Mouse (Mus musculus): ENCODE results near the gene Trdmt1. TPM values are rescaled to one million over a fixed set of nuclear protein-coding genes. Genes with fewer than 3 reads are reported as not detected.

Trdmt1 gene
- polyA plus RNA-seq, 1 experiment, result 14.3 TPM

DNA sequence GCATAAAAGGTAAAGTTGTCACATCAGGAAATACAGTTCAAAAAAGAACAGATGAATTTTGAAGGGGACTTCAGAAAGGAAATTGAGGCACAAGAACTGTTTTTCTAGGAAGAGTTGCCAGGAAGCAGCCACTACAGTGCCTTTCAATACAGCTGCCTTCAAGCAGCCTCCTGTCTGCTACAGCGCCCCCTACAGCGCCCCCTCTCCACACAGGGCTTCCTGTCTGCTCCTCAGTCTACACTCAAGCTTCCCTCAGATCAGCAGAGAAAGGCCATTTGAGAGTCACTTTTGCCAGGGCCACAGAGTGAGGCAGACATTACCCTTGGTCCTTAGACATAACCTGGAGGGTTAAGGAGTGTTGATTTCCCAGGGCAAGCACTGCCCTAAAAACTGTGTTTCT is 6.7 kb downstream of the Trdmt1 start:
- TF ChIP-seq CTCF (IDR thresholded peaks at IDR 0.05; ENCODE audit: borderline replicate concordance, insufficient read depth, low read length) (no peak), POLR2A (IDR thresholded peaks at IDR 0.05; ENCODE audit: low read depth, low read length) (no peak)
- no peak overlapping the region for H3K27ac ChIP-seq (ENCODE audit: insufficient read depth, low read length)

GRCm38 (mm10) chr2:13536747-13537146 is 7.7 kb downstream of the Trdmt1 start:
- H3K27ac ChIP-seq (ENCODE audit: insufficient read depth, low read length), result no peak overlapping the region
- H3K4me3 ChIP-seq (ENCODE audit: insufficient read depth, low read length), result no peak overlapping the region
- H3K4me1 ChIP-seq (ENCODE audit: control insufficient read depth, insufficient read depth, low read length), result peaks cover 3% of the 10 kb centered on the region; the same call in 1 of the 2 replicates
- no peak for TF ChIP-seq POLR2A (IDR thresholded peaks at IDR 0.05; ENCODE audit: low read depth, low read length)
- no peak for TF ChIP-seq CTCF (IDR thresholded peaks at IDR 0.05; ENCODE audit: borderline replicate concordance, insufficient read depth, low read length)

More for the DNA sequence above, 6.7 kb downstream of the Trdmt1 start:
- H3K4me1 ChIP-seq (ENCODE audit: control insufficient read depth, insufficient read depth, low read length), result peaks cover 3% of the 10 kb centered on the region; the same call in 1 of the 2 replicates
- no peak overlapping the region for H3K4me3 ChIP-seq (ENCODE audit: insufficient read depth, low read length)

DNA sequence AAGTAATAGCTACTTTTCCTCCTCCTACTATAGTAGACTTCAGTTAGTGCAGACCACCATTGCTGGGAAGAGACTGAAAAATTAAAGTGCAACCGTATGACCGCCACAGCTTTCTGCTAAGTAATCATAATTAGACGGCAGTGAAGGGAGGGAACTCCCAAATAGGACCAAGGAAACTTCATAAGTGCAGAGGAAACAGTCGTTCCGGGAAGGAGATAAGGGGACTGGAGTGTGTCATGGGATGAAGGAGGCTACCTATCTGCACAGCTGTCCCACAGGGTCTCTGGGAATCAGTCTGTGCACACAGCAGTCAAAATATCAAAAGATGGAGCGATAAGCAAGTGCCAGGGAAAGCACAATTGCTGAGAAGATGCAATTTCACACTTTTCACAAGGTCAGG is 13.8 kb downstream of the Trdmt1 start:
- Histone ChIP-seq H3K27ac (ENCODE audit: insufficient read depth, low read length) (no peak overlapping the region), H3K4me1 (ENCODE audit: control insufficient read depth, insufficient read depth, low read length) (peaks cover 6% of the 10 kb centered on the region; the same call in 1 of the 2 replicates), H3K4me3 (ENCODE audit: insufficient read depth, low read length) (no peak overlapping the region)
- no peak for TF ChIP-seq CTCF (IDR thresholded peaks at IDR 0.05; ENCODE audit: borderline replicate concordance, insufficient read depth, low read length)
- no peak for TF ChIP-seq POLR2A (IDR thresholded peaks at IDR 0.05; ENCODE audit: low read depth, low read length)

DNA sequence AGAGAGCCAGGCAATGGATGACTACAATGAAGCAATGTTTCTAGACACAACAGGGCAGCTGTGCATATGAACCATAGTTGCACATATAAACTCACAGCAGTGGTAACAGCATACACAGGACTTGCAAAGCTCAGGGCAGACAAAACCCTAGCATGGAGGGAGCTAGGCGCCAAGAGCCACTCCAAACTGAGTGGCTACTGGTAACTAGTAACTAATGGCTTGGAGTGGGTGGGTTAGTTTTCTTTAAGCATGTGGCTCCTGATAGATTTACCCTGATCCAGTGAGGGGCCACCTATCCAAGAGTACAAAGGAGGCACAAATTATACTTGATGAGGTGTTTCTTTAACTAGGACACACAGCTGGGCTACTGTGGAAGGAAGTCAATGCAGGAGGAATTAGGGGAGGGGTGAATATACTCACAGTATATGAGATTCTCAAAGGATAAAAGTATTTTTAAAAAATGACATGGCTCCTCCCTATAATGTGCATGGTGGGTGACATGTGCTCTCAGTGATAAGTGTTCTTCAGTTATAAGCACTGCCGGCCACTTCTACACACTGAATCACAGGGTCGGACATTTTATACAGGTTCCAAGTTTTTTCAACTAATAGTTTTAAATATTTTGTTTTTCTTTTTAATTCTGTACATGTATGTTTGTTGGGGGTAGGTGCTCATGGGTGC is 15.1 kb downstream of the Trdmt1 start:
- Histone ChIP-seq H3K4me3 (ENCODE audit: insufficient read depth, low read length) (no peak overlapping the region), H3K27ac (ENCODE audit: insufficient read depth, low read length) (no peak overlapping the region), H3K4me1 (ENCODE audit: control insufficient read depth, insufficient read depth, low read length) (peaks cover 5% of the 10 kb centered on the region; the same call in 1 of the 2 replicates)
- TF ChIP-seq POLR2A (IDR thresholded peaks at IDR 0.05; ENCODE audit: low read depth, low read length) (no peak), CTCF (IDR thresholded peaks at IDR 0.05; ENCODE audit: borderline replicate concordance, insufficient read depth, low read length) (no peak)

DNA sequence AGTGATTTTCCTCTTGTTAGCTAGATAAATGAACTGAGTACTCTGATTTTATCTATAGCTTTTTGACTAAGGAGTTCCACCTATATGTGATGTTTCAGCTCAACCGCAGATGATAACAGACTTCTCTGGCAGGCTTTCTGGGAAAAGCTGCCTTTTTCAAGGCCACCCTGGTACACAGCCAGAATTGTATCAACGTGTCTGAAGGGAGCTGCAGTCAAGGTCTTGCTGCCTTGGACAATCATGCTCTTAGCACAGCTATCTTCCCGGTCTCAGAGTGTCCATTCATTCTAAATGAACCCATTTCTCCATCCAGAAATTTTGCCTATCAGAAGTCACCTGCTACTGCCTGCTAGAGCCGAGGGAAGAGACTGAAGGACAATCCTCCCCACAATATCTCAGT is 16.9 kb downstream of the Trdmt1 start:
- no peak for TF ChIP-seq POLR2A (IDR thresholded peaks at IDR 0.05; ENCODE audit: low read depth, low read length)
- no peak for TF ChIP-seq CTCF (IDR thresholded peaks at IDR 0.05; ENCODE audit: borderline replicate concordance, insufficient read depth, low read length)
- H3K4me1 ChIP-seq (ENCODE audit: control insufficient read depth, insufficient read depth, low read length), result peaks cover 12% of the 10 kb centered on the region; the same call in 1 of the 2 replicates
- no peak overlapping the region for H3K4me3 ChIP-seq (ENCODE audit: insufficient read depth, low read length)
- H3K27ac ChIP-seq (ENCODE audit: insufficient read depth, low read length), result no peak overlapping the region

DNA sequence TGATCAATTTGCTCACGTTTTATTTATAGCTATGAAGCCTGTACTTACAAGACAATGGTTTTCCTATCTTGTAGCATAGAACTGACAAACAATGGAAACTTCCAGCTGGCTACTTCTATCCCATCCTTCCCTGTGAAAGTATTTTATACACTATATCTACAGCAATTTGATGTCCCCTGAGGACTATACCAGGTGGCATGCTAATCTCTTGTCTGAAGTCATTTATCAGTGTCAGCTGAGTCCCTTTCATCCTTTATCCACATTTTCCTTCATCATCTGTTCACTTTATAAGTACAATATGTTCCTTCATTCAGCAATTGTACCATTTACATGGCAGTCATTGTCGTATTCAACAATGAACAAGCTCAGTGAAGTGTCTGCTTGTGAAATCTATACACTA is 17.3 kb downstream of the Trdmt1 start:
- H3K27ac ChIP-seq (ENCODE audit: insufficient read depth, low read length), result no peak overlapping the region
- H3K4me1 ChIP-seq (ENCODE audit: control insufficient read depth, insufficient read depth, low read length), result peaks cover 12% of the 10 kb centered on the region; the same call in 1 of the 2 replicates
- TF ChIP-seq CTCF (IDR thresholded peaks at IDR 0.05; ENCODE audit: borderline replicate concordance, insufficient read depth, low read length) (no peak), POLR2A (IDR thresholded peaks at IDR 0.05; ENCODE audit: low read depth, low read length) (no peak)
- H3K4me3 ChIP-seq (ENCODE audit: insufficient read depth, low read length), result no peak overlapping the region

DNA sequence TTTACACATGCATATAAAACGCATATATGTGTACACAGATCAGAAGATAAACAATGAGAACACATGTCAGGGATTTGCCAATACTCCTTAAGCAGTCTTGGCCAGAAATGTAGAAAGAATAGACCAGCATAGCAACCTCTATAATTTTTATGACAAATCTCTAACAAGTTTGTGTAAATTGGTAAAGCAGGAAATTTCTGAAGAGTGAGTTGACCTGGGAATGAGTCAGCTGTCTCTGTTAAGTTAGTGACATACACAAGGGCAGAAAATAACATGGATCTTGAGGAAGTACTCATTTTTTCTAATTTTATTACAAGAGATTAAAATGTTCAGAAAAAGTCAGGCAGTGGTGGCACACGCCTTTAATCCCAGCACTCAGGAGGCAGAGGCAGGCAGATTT is 18.3 kb downstream of the Trdmt1 start:
- Histone ChIP-seq H3K4me3 (ENCODE audit: insufficient read depth, low read length) (no peak overlapping the region), H3K27ac (ENCODE audit: insufficient read depth, low read length) (peak overlapping the region; percentile 86; the same call in 1 of the 2 replicates), H3K4me1 (ENCODE audit: control insufficient read depth, insufficient read depth, low read length) (peaks cover 12% of the 10 kb centered on the region; the same call in 1 of the 2 replicates)
- TF ChIP-seq CTCF (IDR thresholded peaks at IDR 0.05; ENCODE audit: borderline replicate concordance, insufficient read depth, low read length), result no peak
- TF ChIP-seq POLR2A (IDR thresholded peaks at IDR 0.05; ENCODE audit: low read depth, low read length), result no peak

GRCm38 (mm10) chr2:13523540-13524456 is 20.7 kb downstream of the Trdmt1 start:
- TF ChIP-seq CTCF (IDR thresholded peaks at IDR 0.05; ENCODE audit: borderline replicate concordance, insufficient read depth, low read length) (no peak), POLR2A (IDR thresholded peaks at IDR 0.05; ENCODE audit: low read depth, low read length) (no peak)
- Histone ChIP-seq H3K4me1 (ENCODE audit: control insufficient read depth, insufficient read depth, low read length) (peaks cover 12% of the 10 kb centered on the region; the same call in 1 of the 2 replicates), H3K27ac (ENCODE audit: insufficient read depth, low read length) (no peak overlapping the region), H3K4me3 (ENCODE audit: insufficient read depth, low read length) (no peak overlapping the region)

DNA sequence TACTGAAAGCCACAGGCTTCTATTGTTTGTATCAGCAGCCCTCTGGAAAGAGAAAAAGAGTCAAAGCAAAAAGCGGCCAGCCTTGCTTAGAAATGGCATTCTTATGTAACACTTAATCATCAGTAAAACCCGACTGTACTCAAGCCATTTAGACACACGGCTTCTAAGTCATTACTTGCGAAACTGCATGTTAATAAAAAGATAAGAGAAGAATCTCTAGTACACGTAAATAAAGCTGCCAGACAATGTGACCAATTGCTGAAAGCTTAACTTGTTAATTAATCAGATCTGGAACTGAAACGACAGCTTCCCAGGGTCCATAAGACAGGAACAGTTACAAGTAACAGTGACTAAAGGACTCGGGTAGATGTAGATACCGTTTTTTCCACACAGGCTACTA is 22.4 kb downstream of the Trdmt1 start:
- Histone ChIP-seq H3K27ac (ENCODE audit: insufficient read depth, low read length) (no peak overlapping the region), H3K4me1 (ENCODE audit: control insufficient read depth, insufficient read depth, low read length) (peaks cover 12% of the 10 kb centered on the region; the same call in 1 of the 2 replicates), H3K4me3 (ENCODE audit: insufficient read depth, low read length) (no peak overlapping the region)
- TF ChIP-seq POLR2A (IDR thresholded peaks at IDR 0.05; ENCODE audit: low read depth, low read length) (no peak), CTCF (IDR thresholded peaks at IDR 0.05; ENCODE audit: borderline replicate concordance, insufficient read depth, low read length) (no peak)

Measured in embryonic fibroblast, embryonic 13.5 days (primary cell).